Mouse (Mus musculus): Measurements from ENCODE around the gene Gspt2. TPM values are rescaled to one million over a fixed set of nuclear protein-coding genes. Genes with fewer than 3 reads are reported as not detected.
A peak's percentile ranks its signal among the peaks of the same experiment; 100 is the strongest.
"Not testable (repeated sequence)": the region's sequence is repeated elsewhere in the genome, so short reads cannot be mapped to it uniquely, and the experiment has no call there.

Gene Gspt2
- total and polyA plus RNA-seq, 2 experiments from 2014 or later = 20.2 to 25.9 TPM

GRCm38 (mm10) chrX:94674977-94675376, 39.1 kb downstream of the Gspt2 start:
- Histone ChIP-seq H3K36me3 (ENCODE audit: insufficient read depth, low read length) (no peaks in the 10 kb centered on the region), H3K9ac (replicated peaks; ENCODE audit: low read length, poor library complexity, severe bottlenecking) (no peak overlapping the region), H3K4me2 (ENCODE audit: low read depth, low read length, poor library complexity, severe bottlenecking) (no peak overlapping the region), H3K9me3 (ENCODE audit: low read length) (no peaks in the 10 kb centered on the region), H3K27ac (ENCODE audit: low read depth, low read length) (no peak overlapping the region), H3K4me1 (ENCODE audit: insufficient read depth, low read length) (no peaks in the 10 kb centered on the region), H3K27me3 (ENCODE audit: insufficient read depth, low read length) (no peaks in the 10 kb centered on the region), H3K4me3 (ENCODE audit: low read depth, low read length) (no peak overlapping the region)
- 53% methylated on average over 4 of the region's 4 CpGs for WGBS
- peak; percentile 74 for TF ChIP-seq CTCF (IDR thresholded peaks at IDR 0.05)
- DNase-seq (ENCODE audit: low spot score) (peak; percentile 62), ATAC-seq (ENCODE audit: low FRiP score) (no peak)

- not testable (repeated sequence) for ATAC-seq (ENCODE audit: low FRiP score); H3K4me2 ChIP-seq (ENCODE audit: low read depth, low read length, poor library complexity, severe bottlenecking); H3K9me3 ChIP-seq (ENCODE audit: low read length); H3K9ac ChIP-seq (replicated peaks; ENCODE audit: low read length, poor library complexity, severe bottlenecking); H3K36me3 ChIP-seq (ENCODE audit: insufficient read depth, low read length); H3K27ac ChIP-seq (ENCODE audit: low read depth, low read length); H3K4me1 ChIP-seq (ENCODE audit: insufficient read depth, low read length); H3K4me3 ChIP-seq (ENCODE audit: low read depth, low read length); DNase-seq (ENCODE audit: low spot score); H3K27me3 ChIP-seq (ENCODE audit: insufficient read depth, low read length)
- WGBS = no CpG with 5 or more reads among the region's 2 CpGs
Measured at GRCm38 (mm10) chrX:94681581-94681980, 45.7 kb downstream of the Gspt2 start.

GRCm38 (mm10) chrX:94689593-94689992, 53.7 kb downstream of the Gspt2 start:
- not testable (repeated sequence) for H3K9me3 ChIP-seq (ENCODE audit: low read length); H3K9ac ChIP-seq (replicated peaks; ENCODE audit: low read length, poor library complexity, severe bottlenecking); H3K4me2 ChIP-seq (ENCODE audit: low read depth, low read length, poor library complexity, severe bottlenecking); H3K36me3 ChIP-seq (ENCODE audit: insufficient read depth, low read length); H3K4me1 ChIP-seq (ENCODE audit: insufficient read depth, low read length); DNase-seq (ENCODE audit: low spot score); H3K27me3 ChIP-seq (ENCODE audit: insufficient read depth, low read length); H3K4me3 ChIP-seq (ENCODE audit: low read depth, low read length); H3K27ac ChIP-seq (ENCODE audit: low read depth, low read length)
- ATAC-seq (ENCODE audit: low FRiP score) = peak; percentile 77
- WGBS = 85% methylated on average over 5 of the region's 5 CpGs

Other genes with a start within 250 kb of the Gspt2 start
- 1,123 and 1,242 TPM in 2 replicates for gene Maged1, start 93.9 kb upstream of the Gspt2 start, total RNA-seq (2014; rRNA removed)
- gene Maged1, start 93.9 kb upstream of the Gspt2 start, polyA plus RNA-seq (2015; fragmentation: Nextera tagmentation; extraction: Ambion mirVana) = 964 and 974 TPM in 2 replicates
- gene Zxdb, start 88.5 kb downstream of the Gspt2 start, total RNA-seq (2014; rRNA removed) = 24.5 and 32.2 TPM in 2 replicates
- gene Zxdb, start 88.5 kb downstream of the Gspt2 start, polyA plus RNA-seq (2015; fragmentation: Nextera tagmentation; extraction: Ambion mirVana) = 1.5 and 1.7 TPM in 2 replicates